Mouse (Mus musculus) kidney, adult 8-10 months (tissue): ENCODE data around the gene Olfr1248.
"Not testable (repeated sequence)": the region's sequence is repeated elsewhere in the genome, so short reads cannot be mapped to it uniquely, and the experiment has no call there.

ENCODE experiments used
- DNase-seq, 2 experiments: peaks; one replicate each; pipeline ENCODE4 v3.0.0; 2022

The Olfr1248 gene

GRCm38 (mm10) chr2:89618145-89618544 is at the start of gene Olfr1248:
Gene Olfr1248 (minus strand): TSS chr2:89618245.
- DNase-seq: not testable (repeated sequence)

GRCm38 (mm10) chr2:89661367-89661766 is 43.3 kb upstream of the Olfr1248 start, which contains the start of gene Olfr1250:
Gene Olfr1250 (minus strand): TSS chr2:89661467.
- DNase-seq: no peak

GRCm38 (mm10) chr2:89634883-89635282 is 16.8 kb upstream of the Olfr1248 start, which contains the start of gene Olfr1249:
Gene Olfr1249 (minus strand): TSS chr2:89634983.
- DNase-seq: no peak

GRCm38 (mm10) chr2:89614030-89614429 is 4.0 kb downstream of the Olfr1248 start, which contains the start of gene Olfr1247:
Gene Olfr1247 (minus strand): TSS chr2:89614130.
- no peak for DNase-seq

GRCm38 (mm10) chr2:89593057-89593456 is 25.0 kb downstream of the Olfr1248 start, which contains the start of gene Olfr1246:
Gene Olfr1246 (minus strand): TSS chr2:89593157.
- no peak for DNase-seq

GRCm38 (mm10) chr2:89578347-89578746 is 39.7 kb downstream of the Olfr1248 start, which contains the start of gene Olfr1245:
Gene Olfr1245 (minus strand): TSS chr2:89578447.
- DNase-seq: no peak
